8 mouse cellular contexts compared by ENCODE assay signal in genomic region chr7:129469496-129469895, GRCm38 (mm10).
A peak's percentile ranks its signal among the peaks of the same experiment; 100 is the strongest.
DNase-seq lines count a peak whose midpoint lies in the region; ATAC-seq lines count a peak whose summit lies in the region.

No protein-coding gene starts in this region.

- H3K4me3 ChIP-seq in heart, embryonic 12.5 days: no peak overlapping the region
- no peak overlapping the region for H3K4me3 ChIP-seq in embryonic facial prominence, embryonic 10.5 days

- H3K36me3 ChIP-seq in heart, embryonic 12.5 days: no peaks in the 10 kb centered on the region
- H3K36me3 ChIP-seq in embryonic facial prominence, embryonic 10.5 days (replicated peaks): no peaks in the 10 kb centered on the region

- DNase-seq in heart, adult 11 months: peak; percentile 55
- DNase-seq in Muller cell, postnatal 12 days (ENCODE audit: inconsistent ontology term): peak; percentile 13
- peak; percentile 83 for DNase-seq in embryonic facial prominence, embryonic 10.5 days (ENCODE audit: low spot score)
- peak; percentile 75 for DNase-seq in kidney, postnatal 14 days
- peak; percentile 48 for DNase-seq in ovary, postnatal 36 days (ENCODE audit: low spot score)
- no peak for DNase-seq in spleen, postnatal 36 days (ENCODE audit: low spot score in 2 of 2)

- H3K27ac ChIP-seq in heart, embryonic 12.5 days (ENCODE audit: poor library complexity, severe bottlenecking): no peak overlapping the region
- no peak overlapping the region for H3K27ac ChIP-seq in embryonic facial prominence, embryonic 10.5 days (replicated peaks)

- ATAC-seq in heart, embryonic 12.5 days (ENCODE audit: insufficient number of reproducible peaks, low FRiP score): no peak
- ATAC-seq in erythroid progenitor cell, adult 5-6 weeks (replicated peaks; ENCODE audit: low FRiP score, poor library complexity, severe bottlenecking): no peak

- H3K27me3 ChIP-seq in heart, embryonic 12.5 days (replicated peaks): no peaks in the 10 kb centered on the region
- H3K27me3 ChIP-seq in embryonic facial prominence, embryonic 10.5 days (replicated peaks; ENCODE audit: low read depth, poor library complexity, severe bottlenecking): no peaks in the 10 kb centered on the region

- no peak overlapping the region for H3K4me2 ChIP-seq in heart, embryonic 12.5 days

- 8% methylated on average over 3 of the region's 3 CpGs for WGBS in heart, embryonic 12.5 days
- 14% methylated on average over 3 of the region's 3 CpGs for WGBS in embryonic facial prominence, embryonic 10.5 days

- no peaks in the 10 kb centered on the region for H3K9me3 ChIP-seq in heart, embryonic 12.5 days (replicated peaks)
- H3K9me3 ChIP-seq in embryonic facial prominence, embryonic 10.5 days: no peaks in the 10 kb centered on the region

- H3K9ac ChIP-seq in heart, embryonic 12.5 days: no peak overlapping the region

- no peaks in the 10 kb centered on the region for H3K4me1 ChIP-seq in heart, embryonic 12.5 days (replicated peaks)
- H3K4me1 ChIP-seq in embryonic facial prominence, embryonic 10.5 days: no peaks in the 10 kb centered on the region

Comparison
In these comparisons a context has a peak if more than half of its experiments do, and no peak if none do; other contexts are left out.
1. DNase-seq: peak in heart, adult 11 months (single experiment), Muller cell, postnatal 12 days (single experiment), embryonic facial prominence, embryonic 10.5 days (single experiment), kidney, postnatal 14 days (single experiment) and ovary, postnatal 36 days (single experiment); none in spleen, postnatal 36 days (0 of 2).